Mouse (Mus musculus): ENCODE results near the gene Grap. TPM values are rescaled to one million over a fixed set of nuclear protein-coding genes. Genes with fewer than 3 reads are reported as not detected.

The Grap gene
- polyA plus RNA-seq, 1 experiment: 0.14 TPM

DNA sequence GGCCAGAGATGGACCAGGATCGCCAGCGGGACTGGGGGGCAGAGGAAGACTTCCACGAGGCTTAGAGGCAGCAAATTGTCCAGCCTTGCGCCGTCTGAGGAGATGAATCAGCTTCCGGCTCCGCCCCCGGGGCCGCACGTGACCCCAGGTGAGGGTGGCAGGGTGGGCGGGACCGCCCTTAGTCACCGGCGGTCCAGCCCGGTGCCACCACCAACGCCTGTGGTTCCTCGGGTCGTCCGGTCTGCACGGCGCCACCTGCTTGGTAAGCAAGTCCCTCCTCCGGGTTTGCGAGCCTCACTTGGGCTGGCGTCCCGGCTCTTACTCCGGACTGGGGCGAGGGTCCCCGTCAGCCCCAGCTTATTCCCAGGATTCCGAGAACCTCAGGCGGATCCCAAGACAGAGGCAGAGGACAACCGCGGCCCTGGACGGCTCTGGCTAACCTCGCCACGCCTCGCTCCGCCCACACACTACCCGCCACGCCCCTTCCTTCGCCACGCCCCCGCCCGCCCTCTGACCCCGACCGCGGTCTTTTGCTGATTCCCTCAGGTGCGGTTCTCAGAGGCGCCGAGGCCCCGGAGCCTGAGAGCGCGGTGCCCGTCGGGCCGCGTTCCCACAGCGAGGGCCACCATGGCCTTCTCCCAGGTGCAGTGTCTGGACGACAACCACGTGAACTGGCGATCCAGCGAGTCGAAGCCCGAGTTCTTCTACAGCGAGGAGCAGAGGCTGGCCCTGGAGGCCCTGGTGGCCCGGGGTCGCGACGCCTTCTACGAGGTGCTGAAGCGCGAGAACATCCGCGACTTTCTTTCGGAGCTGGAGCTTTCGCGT is 31.1 kb downstream of the Grap start, which contains the start of gene Fam83g:
Gene Fam83g, plus strand, starts transcription at position 185 of the 825 bp plus-strand sequence.
- H3ac ChIP-seq (ENCODE audit: control insufficient read depth, insufficient read length, low read depth): no peak within 1 kb of the TSS
- no peak within 1 kb of the TSS for H3K4me3 ChIP-seq (ENCODE audit: insufficient read depth, poor library complexity, severe bottlenecking)
- H3K27me3 ChIP-seq (ENCODE audit: control insufficient read depth, insufficient read depth, insufficient read length): no peaks in the 10 kb centered on the region
- H3K79me3 ChIP-seq (ENCODE audit: low read depth): no peaks in the 10 kb centered on the region
- no peaks in the 10 kb centered on the region for H3K36me3 ChIP-seq (ENCODE audit: control insufficient read depth, insufficient read depth)
- no peak for TF ChIP-seq MAX (IDR thresholded peaks at IDR 0.05)
- TF ChIP-seq MYOG (IDR thresholded peaks at IDR 0.05; ENCODE audit: control insufficient read depth, extremely low read depth, insufficient read length): no peak
- no peak for TF ChIP-seq MYOD1 (IDR thresholded peaks at IDR 0.05; ENCODE audit: control insufficient read depth, insufficient read length, low read depth)
- no peak for TF ChIP-seq CEBPB (IDR thresholded peaks at IDR 0.05; ENCODE audit: low read depth)
- no peak for TF ChIP-seq CTCF (IDR thresholded peaks at IDR 0.05; ENCODE audit: control insufficient read depth, insufficient read depth, insufficient read length)
- TF ChIP-seq FOSL1 (IDR thresholded peaks at IDR 0.05; ENCODE audit: insufficient read depth, low read length, poor library complexity, severe bottlenecking): no peak
- TF ChIP-seq USF1 (IDR thresholded peaks at IDR 0.05; ENCODE audit: low read depth): no peak
- no peaks in the 10 kb centered on the region for H3K79me2 ChIP-seq (ENCODE audit: control insufficient read depth, insufficient read depth)

DNA sequence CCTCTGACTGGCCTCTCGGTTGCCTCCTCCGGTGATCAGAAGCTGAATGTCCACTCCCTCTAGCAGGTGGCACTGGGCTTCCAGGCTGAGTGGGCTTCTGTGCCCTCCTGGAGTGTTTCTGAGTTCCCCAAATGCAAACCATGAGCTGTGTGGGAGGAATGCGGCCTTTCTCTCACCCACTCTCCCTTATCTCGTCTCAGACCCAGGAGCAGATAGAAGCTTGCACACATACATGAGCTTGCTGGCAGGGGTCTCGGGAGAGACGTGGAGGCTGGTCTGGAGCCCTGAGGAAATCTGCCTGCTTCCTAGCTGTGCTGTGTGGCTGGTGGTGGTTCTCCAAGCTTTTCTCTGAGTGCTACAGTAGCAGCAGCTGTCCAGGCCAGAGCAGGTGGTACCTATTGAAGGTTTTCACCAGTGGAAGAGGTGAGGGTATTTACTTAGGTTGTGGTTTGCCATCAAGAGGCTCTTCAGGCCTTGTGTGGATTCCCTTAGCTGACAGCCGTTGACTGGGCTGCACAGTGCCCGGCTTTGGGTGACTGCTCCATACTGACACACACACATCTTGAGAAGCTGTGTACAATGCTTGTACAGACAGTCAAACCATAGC is 32.2 kb downstream of the Grap start:
- Histone ChIP-seq H3K27me3 (ENCODE audit: control insufficient read depth, insufficient read depth, insufficient read length) (no peaks in the 10 kb centered on the region), H3K36me3 (ENCODE audit: control insufficient read depth, insufficient read depth) (no peaks in the 10 kb centered on the region), H3K79me2 (ENCODE audit: control insufficient read depth, insufficient read depth) (no peaks in the 10 kb centered on the region), H3ac (ENCODE audit: control insufficient read depth, insufficient read length, low read depth) (no peak overlapping the region), H3K79me3 (ENCODE audit: low read depth) (no peaks in the 10 kb centered on the region), H3K4me3 (ENCODE audit: insufficient read depth, poor library complexity, severe bottlenecking) (no peak overlapping the region)
- TF ChIP-seq FOSL1 (IDR thresholded peaks at IDR 0.05; ENCODE audit: insufficient read depth, low read length, poor library complexity, severe bottlenecking) (no peak), CTCF (IDR thresholded peaks at IDR 0.05; ENCODE audit: control insufficient read depth, insufficient read depth, insufficient read length) (no peak), MAX (IDR thresholded peaks at IDR 0.05) (no peak)

DNA sequence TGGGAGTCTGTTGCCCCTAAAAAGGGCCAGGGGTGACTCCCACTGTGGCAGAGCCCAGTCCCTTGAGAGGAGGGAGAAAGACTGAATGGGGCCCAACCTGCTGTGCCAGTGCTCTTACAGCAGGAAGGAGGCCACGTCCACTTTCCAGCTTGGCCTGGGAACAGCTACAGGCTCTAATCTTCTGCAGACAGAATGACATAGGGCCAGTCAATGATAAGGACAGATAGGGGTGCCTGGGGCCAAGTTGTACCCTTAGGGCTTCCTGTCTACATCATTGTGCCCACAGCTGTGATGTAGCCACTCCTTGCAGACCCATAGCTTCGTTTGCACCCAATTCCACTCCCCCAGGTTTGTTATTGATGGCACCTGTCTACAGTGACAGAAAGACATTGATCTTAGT is 33.1 kb downstream of the Grap start:
- Histone ChIP-seq H3K79me2 (ENCODE audit: control insufficient read depth, insufficient read depth) (no peaks in the 10 kb centered on the region), H3K36me3 (ENCODE audit: control insufficient read depth, insufficient read depth) (no peaks in the 10 kb centered on the region), H3K4me3 (ENCODE audit: insufficient read depth, poor library complexity, severe bottlenecking) (no peak overlapping the region), H3ac (ENCODE audit: control insufficient read depth, insufficient read length, low read depth) (no peak overlapping the region), H3K27me3 (ENCODE audit: control insufficient read depth, insufficient read depth, insufficient read length) (no peaks in the 10 kb centered on the region), H3K79me3 (ENCODE audit: low read depth) (no peaks in the 10 kb centered on the region)
- TF ChIP-seq MYOG (IDR thresholded peaks at IDR 0.05; ENCODE audit: control insufficient read depth, extremely low read depth, insufficient read length) (no peak), CTCF (IDR thresholded peaks at IDR 0.05; ENCODE audit: control insufficient read depth, insufficient read depth, insufficient read length) (no peak), FOSL1 (IDR thresholded peaks at IDR 0.05; ENCODE audit: insufficient read depth, low read length, poor library complexity, severe bottlenecking) (no peak)

DNA sequence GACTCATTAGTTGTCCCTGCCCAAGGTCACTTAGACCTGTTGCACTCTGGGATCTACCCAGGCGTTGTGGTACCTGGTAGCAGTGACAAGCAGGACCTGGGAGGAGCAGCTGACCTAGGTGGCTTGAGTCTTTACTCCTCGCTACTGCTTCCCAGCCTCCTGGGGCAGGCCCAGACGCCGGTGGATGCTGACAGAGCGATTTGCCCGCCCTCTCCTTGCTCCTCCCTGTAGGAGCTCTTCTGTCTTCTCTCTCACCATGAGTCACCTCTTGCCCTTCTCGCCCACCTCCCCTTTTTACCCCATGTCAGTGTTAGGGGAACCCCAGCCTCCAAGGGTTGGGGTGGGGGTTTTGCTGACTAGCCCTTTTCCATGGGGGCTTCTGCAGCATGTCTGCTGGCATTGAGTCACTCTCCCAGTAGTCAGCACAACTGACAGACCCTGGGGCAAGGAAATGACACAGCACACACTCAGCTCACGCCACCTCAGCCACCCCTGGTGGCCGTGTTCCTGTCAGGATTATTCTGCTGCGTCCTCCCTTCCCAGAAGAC is 33.9 kb downstream of the Grap start:
- TF ChIP-seq FOSL1 (IDR thresholded peaks at IDR 0.05; ENCODE audit: insufficient read depth, low read length, poor library complexity, severe bottlenecking): no peak
- no peak for TF ChIP-seq MAX (IDR thresholded peaks at IDR 0.05)
- no peak for TF ChIP-seq USF1 (IDR thresholded peaks at IDR 0.05; ENCODE audit: low read depth)
- TF ChIP-seq CTCF (IDR thresholded peaks at IDR 0.05; ENCODE audit: control insufficient read depth, insufficient read depth, insufficient read length): no peak
- no peak for TF ChIP-seq MYOD1 (IDR thresholded peaks at IDR 0.05; ENCODE audit: control insufficient read depth, insufficient read length, low read depth)
- no peak for TF ChIP-seq MYOG (IDR thresholded peaks at IDR 0.05; ENCODE audit: control insufficient read depth, extremely low read depth, insufficient read length)
- no peak for TF ChIP-seq CEBPB (IDR thresholded peaks at IDR 0.05; ENCODE audit: low read depth)

DNA sequence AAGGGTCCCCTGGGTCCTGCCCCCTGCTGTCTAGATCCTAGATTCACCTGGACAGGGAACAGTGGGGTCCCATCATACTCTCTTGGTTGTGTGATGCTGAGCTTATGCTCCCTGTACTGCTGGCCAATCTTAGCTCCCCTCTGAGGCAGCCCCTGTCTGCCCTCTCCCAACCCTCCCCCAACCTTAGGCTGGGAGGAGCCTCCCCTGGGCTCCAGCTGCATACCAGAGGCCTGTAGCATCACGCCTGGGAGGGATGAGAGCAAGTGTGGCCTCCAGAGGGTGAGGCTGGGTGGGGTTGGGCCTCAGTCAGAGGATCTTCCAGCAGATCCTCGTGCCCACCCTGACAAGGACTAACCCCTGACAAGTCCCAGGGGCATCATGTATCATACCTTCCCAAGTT is 34.5 kb downstream of the Grap start:
- TF ChIP-seq CTCF (IDR thresholded peaks at IDR 0.05; ENCODE audit: control insufficient read depth, insufficient read depth, insufficient read length) (no peak), MAX (IDR thresholded peaks at IDR 0.05) (no peak), USF1 (IDR thresholded peaks at IDR 0.05; ENCODE audit: low read depth) (no peak), MYOG (IDR thresholded peaks at IDR 0.05; ENCODE audit: control insufficient read depth, extremely low read depth, insufficient read length) (no peak), MYOD1 (IDR thresholded peaks at IDR 0.05; ENCODE audit: control insufficient read depth, insufficient read length, low read depth) (no peak), CEBPB (IDR thresholded peaks at IDR 0.05; ENCODE audit: low read depth) (no peak), FOSL1 (IDR thresholded peaks at IDR 0.05; ENCODE audit: insufficient read depth, low read length, poor library complexity, severe bottlenecking) (no peak)
- Histone ChIP-seq H3ac (ENCODE audit: control insufficient read depth, insufficient read length, low read depth) (no peak overlapping the region), H3K79me3 (ENCODE audit: low read depth) (no peaks in the 10 kb centered on the region), H3K79me2 (ENCODE audit: control insufficient read depth, insufficient read depth) (no peaks in the 10 kb centered on the region), H3K4me3 (ENCODE audit: insufficient read depth, poor library complexity, severe bottlenecking) (no peak overlapping the region), H3K36me3 (ENCODE audit: control insufficient read depth, insufficient read depth) (no peaks in the 10 kb centered on the region), H3K27me3 (ENCODE audit: control insufficient read depth, insufficient read depth, insufficient read length) (no peaks in the 10 kb centered on the region)

More for the DNA sequence above, 33.9 kb downstream of the Grap start:
- Histone ChIP-seq H3ac (ENCODE audit: control insufficient read depth, insufficient read length, low read depth) (no peak overlapping the region), H3K27me3 (ENCODE audit: control insufficient read depth, insufficient read depth, insufficient read length) (no peaks in the 10 kb centered on the region), H3K36me3 (ENCODE audit: control insufficient read depth, insufficient read depth) (no peaks in the 10 kb centered on the region), H3K4me3 (ENCODE audit: insufficient read depth, poor library complexity, severe bottlenecking) (no peak overlapping the region), H3K79me3 (ENCODE audit: low read depth) (no peaks in the 10 kb centered on the region), H3K79me2 (ENCODE audit: control insufficient read depth, insufficient read depth) (no peaks in the 10 kb centered on the region)
